Mouse (Mus musculus): ENCODE results near the gene Gp1bb.

DNA sequence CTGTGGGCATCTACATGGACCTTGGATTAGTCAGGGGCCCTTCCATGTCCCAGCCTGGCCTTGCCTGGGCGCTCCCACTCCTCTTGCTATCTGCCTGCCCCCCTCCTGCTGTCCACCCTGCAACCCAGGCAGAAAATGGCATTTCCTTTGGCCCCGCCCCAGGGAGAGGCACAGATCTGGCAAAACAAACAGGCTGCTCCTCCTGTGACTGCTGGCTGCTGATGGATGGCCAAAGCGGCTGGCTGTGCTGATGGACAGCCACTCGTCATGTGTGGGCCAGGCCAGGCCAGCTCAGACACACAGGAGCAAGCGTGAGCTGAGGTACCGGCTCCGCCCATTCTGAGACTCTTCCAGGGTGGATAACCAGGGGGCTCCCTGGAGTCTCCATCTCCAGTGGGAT lies 20.8 kb downstream of the Gp1bb start:
- TF ChIP-seq POLR2A (IDR thresholded peaks at IDR 0.05; ENCODE audit: low read depth, low read length) (no peak), CTCF (IDR thresholded peaks at IDR 0.05; ENCODE audit: borderline replicate concordance, insufficient read depth, low read length) (no peak)
